Mouse (Mus musculus): ENCODE results near the gene Fbxo11.
"Not testable (repeated sequence)": the region's sequence is repeated elsewhere in the genome, so short reads cannot be mapped to it uniquely, and the experiment has no call there.

Gene Fbxo11

GRCm38 (mm10) chr17:87963081-87964075, 101.7 kb downstream of the Fbxo11 start:
- no peak for DNase-seq (ENCODE audit: low spot score in 2 of 2)

GRCm38 (mm10) chr17:87959931-87960330, 105.2 kb downstream of the Fbxo11 start:
- DNase-seq (ENCODE audit: low spot score in 2 of 2), result not testable (repeated sequence)

- DNase-seq (ENCODE audit: low spot score in 2 of 2), result not testable (repeated sequence)
These were observed 105.7 kb downstream of the Fbxo11 start for GRCm38 (mm10) chr17:87959406-87959805.

- peak in 1 of 2 experiments; percentile 39 for DNase-seq (ENCODE audit: low spot score in 2 of 2)
These were observed 106.8 kb downstream of the Fbxo11 start for GRCm38 (mm10) chr17:87958283-87958682.

GRCm38 (mm10) chr17:87957096-87957840, 107.8 kb downstream of the Fbxo11 start:
- DNase-seq (ENCODE audit: low spot score in 2 of 2), result no peak

- DNase-seq (ENCODE audit: low spot score in 2 of 2), result not testable (repeated sequence)
These were observed 110.4 kb downstream of the Fbxo11 start for GRCm38 (mm10) chr17:87954618-87955124.

- DNase-seq (ENCODE audit: low spot score in 2 of 2), result peak; percentile 51 to 80
These were observed 116.0 kb downstream of the Fbxo11 start for GRCm38 (mm10) chr17:87948965-87949584.

Data from thymus, postnatal 10 days (tissue).